Mouse (Mus musculus): ENCODE results near the gene Tet2. TPM values are rescaled to one million over a fixed set of nuclear protein-coding genes. Genes with fewer than 3 reads are reported as not detected.
A peak's percentile ranks its signal among the peaks of the same experiment; 100 is the strongest.

Gene Tet2
- polyA plus RNA-seq, 1 experiment from 2014 or later: 19.3 TPM

DNA sequence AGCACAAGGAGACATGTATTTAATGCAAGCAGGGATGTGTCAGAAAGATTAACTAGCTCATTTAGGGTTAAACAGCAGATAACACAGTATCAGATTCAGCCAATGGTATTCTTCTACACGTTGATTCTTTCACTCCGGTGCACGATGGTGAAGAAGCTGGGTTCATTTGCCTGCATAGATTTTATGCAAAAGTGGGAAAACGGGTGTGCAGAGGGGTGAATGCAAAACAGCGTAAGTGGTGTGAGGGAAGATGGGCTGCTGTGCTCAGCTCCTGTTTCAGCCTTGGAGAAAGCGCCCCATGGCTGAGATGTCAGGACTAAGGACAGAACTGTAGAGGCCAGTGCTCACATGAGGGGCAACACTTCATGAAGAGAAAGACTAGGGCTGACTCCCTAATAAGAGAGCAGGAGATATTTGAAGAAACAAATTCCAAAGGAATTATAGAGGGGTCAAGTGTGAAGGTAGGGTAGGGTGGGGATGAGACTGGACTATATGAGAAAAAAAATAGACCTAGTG is 9.7 kb upstream of the Tet2 start:
- Histone ChIP-seq H3K4me3 (ENCODE audit: low read depth, low read length) (no peak overlapping the region), H3K4me1 (replicated peaks; ENCODE audit: control insufficient read depth, insufficient read depth, low read length) (no peaks in the 10 kb centered on the region), H3K36me3 (ENCODE audit: control insufficient read depth, insufficient read depth, low read length) (no peaks in the 10 kb centered on the region), H3K9ac (ENCODE audit: low read length) (no peak overlapping the region), H3K27ac (ENCODE audit: low read depth, low read length) (no peak overlapping the region), H3K9me3 (ENCODE audit: control insufficient read depth, low read length) (no peaks in the 10 kb centered on the region), H3K4me2 (ENCODE audit: low read depth, low read length, severe bottlenecking) (no peak overlapping the region), H3K27me3 (ENCODE audit: control insufficient read depth, insufficient read depth, low read length) (no peaks in the 10 kb centered on the region)
- WGBS: 88% methylated on average over 6 of the region's 6 CpGs
- ATAC-seq (replicated peaks; ENCODE audit: low FRiP score) (no peak), DNase-seq (ENCODE audit: low spot score) (no peak)

DNA sequence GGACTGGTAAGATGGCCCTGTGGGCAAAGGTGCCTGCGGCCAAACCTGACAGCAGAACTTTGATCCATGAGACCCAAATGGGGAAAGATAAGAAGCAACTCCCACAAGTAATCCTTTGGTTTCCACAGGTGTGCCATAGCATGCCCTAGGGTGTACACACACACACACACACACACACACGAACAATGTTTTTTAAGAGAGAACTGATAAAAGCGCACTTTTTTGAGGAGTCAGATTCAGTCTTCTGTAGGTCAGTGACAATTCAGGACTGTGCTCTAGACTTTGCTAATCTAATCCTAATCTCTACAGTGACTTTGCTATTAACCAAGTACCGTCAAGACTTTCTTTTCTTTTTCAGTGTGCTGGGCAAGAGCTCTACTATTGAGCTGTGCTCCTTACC is 9.2 kb upstream of the Tet2 start:
- 93% methylated on average over 4 of the region's 4 CpGs for WGBS
- no peaks in the 10 kb centered on the region for H3K9me3 ChIP-seq (ENCODE audit: control insufficient read depth, low read length)
- H3K4me1 ChIP-seq (replicated peaks; ENCODE audit: control insufficient read depth, insufficient read depth, low read length): no peaks in the 10 kb centered on the region
- no peak overlapping the region for H3K4me2 ChIP-seq (ENCODE audit: low read depth, low read length, severe bottlenecking)
- H3K9ac ChIP-seq (ENCODE audit: low read length): no peak overlapping the region
- ATAC-seq (replicated peaks; ENCODE audit: low FRiP score) (no peak), DNase-seq (ENCODE audit: low spot score) (no peak)
- no peaks in the 10 kb centered on the region for H3K27me3 ChIP-seq (ENCODE audit: control insufficient read depth, insufficient read depth, low read length)
- no peak overlapping the region for H3K27ac ChIP-seq (ENCODE audit: low read depth, low read length)
- no peak overlapping the region for H3K4me3 ChIP-seq (ENCODE audit: low read depth, low read length)
- no peaks in the 10 kb centered on the region for H3K36me3 ChIP-seq (ENCODE audit: control insufficient read depth, insufficient read depth, low read length)

DNA sequence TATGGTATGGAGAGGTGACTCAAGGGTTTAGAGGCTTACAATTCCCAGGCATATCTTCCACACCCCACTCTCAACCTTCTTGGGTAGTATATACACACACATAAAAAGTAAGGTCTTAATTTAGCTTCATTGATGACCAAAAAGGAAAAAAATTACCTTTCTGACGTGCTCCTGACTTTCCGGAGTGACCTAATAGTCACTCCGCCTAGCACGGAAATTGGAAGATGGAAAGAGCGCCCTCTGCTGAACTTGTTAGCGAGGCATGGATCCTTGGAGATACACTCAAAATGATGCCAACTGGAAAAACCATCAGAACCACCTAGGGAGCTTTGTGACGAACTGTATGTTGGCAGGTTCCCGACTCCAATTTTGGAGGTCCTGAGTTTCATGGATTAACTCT is 7.0 kb upstream of the Tet2 start:
- WGBS: 60% methylated on average over 8 of the region's 8 CpGs
- no peak for ATAC-seq (replicated peaks; ENCODE audit: low FRiP score)

DNA sequence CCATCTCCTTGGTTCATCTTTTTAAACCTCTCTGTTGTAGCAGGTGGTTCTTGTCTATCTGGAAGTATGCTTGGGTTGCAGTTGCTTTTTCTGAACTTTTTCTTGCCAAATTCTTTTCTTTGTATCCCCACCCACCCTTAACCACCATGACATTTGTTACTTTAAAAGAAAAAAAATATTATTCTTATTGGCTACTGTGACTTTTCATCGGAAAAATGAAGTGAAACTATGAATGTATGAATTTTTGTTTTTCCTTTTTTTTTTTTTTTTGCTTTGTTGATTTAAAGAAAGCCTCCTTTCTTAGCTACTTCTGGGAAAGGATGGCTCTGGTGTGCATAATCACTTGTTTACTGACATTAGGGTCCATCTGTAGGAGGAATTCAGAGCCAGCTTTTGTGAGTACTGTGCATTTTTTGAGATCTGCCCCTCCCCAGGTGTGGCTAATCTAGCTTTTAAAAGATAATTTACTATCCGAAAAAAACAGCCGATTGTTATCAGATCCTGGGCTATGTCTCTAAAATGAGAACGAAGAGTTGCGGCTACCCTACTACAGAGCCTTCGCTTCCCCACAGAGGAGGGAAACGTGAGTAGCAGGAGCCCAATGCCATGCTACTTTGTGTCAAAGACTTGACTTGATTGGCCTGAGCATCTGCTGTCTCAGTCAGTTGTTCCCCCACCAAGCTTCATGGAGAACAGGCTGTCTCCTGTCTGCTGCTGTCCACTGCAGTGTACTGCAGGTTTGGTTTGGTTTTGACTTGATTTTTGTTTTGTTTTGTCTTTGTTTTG is 4.6 kb upstream of the Tet2 start:
- Histone ChIP-seq H3K36me3 (ENCODE audit: control insufficient read depth, insufficient read depth, low read length) (no peaks in the 10 kb centered on the region), H3K9me3 (ENCODE audit: control insufficient read depth, low read length) (no peaks in the 10 kb centered on the region), H3K27ac (ENCODE audit: low read depth, low read length) (no peak overlapping the region), H3K4me1 (replicated peaks; ENCODE audit: control insufficient read depth, insufficient read depth, low read length) (no peaks in the 10 kb centered on the region), H3K4me3 (ENCODE audit: low read depth, low read length) (no peak overlapping the region), H3K27me3 (ENCODE audit: control insufficient read depth, insufficient read depth, low read length) (no peaks in the 10 kb centered on the region), H3K4me2 (ENCODE audit: low read depth, low read length, severe bottlenecking) (no peak overlapping the region), H3K9ac (ENCODE audit: low read length) (no peak overlapping the region)
- DNase-seq (ENCODE audit: low spot score): no peak
- no peak for ATAC-seq (replicated peaks; ENCODE audit: low FRiP score)
- WGBS: 71% methylated on average over 7 of the region's 7 CpGs

More for the DNA sequence above, 7.0 kb upstream of the Tet2 start:
- Histone ChIP-seq H3K4me3 (ENCODE audit: low read depth, low read length) (no peak overlapping the region), H3K9me3 (ENCODE audit: control insufficient read depth, low read length) (no peaks in the 10 kb centered on the region), H3K4me1 (replicated peaks; ENCODE audit: control insufficient read depth, insufficient read depth, low read length) (no peaks in the 10 kb centered on the region), H3K36me3 (ENCODE audit: control insufficient read depth, insufficient read depth, low read length) (no peaks in the 10 kb centered on the region), H3K27ac (ENCODE audit: low read depth, low read length) (no peak overlapping the region), H3K9ac (ENCODE audit: low read length) (no peak overlapping the region), H3K27me3 (ENCODE audit: control insufficient read depth, insufficient read depth, low read length) (no peaks in the 10 kb centered on the region), H3K4me2 (ENCODE audit: low read depth, low read length, severe bottlenecking) (no peak overlapping the region)
- DNase-seq (ENCODE audit: low spot score): no peak

DNA sequence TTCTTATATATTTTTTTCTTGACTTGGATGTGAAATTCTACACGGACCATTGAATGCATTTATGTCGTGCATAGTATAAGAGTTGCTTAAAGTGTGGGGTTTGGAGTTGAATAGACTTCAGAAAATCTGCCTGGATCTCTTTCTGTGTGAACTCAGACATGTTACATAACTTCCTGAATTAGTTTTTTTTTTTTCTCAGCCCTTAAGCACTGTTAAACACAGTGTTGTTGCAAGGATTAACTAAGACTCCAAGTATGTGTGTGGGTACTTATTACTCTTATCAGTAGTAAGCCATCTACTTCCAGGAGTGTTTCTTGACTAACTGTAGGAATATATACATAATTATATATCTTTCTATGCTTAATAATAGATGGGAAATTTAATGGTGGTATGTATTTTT is 3.7 kb upstream of the Tet2 start:
- Histone ChIP-seq H3K9me3 (ENCODE audit: control insufficient read depth, low read length) (no peaks in the 10 kb centered on the region), H3K27me3 (ENCODE audit: control insufficient read depth, insufficient read depth, low read length) (no peaks in the 10 kb centered on the region), H3K4me2 (ENCODE audit: low read depth, low read length, severe bottlenecking) (no peak overlapping the region), H3K4me1 (replicated peaks; ENCODE audit: control insufficient read depth, insufficient read depth, low read length) (no peaks in the 10 kb centered on the region), H3K36me3 (ENCODE audit: control insufficient read depth, insufficient read depth, low read length) (no peaks in the 10 kb centered on the region), H3K4me3 (ENCODE audit: low read depth, low read length) (no peak overlapping the region), H3K9ac (ENCODE audit: low read length) (no peak overlapping the region), H3K27ac (ENCODE audit: low read depth, low read length) (no peak overlapping the region)
- WGBS: 88% methylated on average over 2 of the region's 2 CpGs
- no peak for DNase-seq (ENCODE audit: low spot score)
- no peak for ATAC-seq (replicated peaks; ENCODE audit: low FRiP score)

- Histone ChIP-seq H3K4me3 (ENCODE audit: low read depth, low read length) (no peak overlapping the region), H3K36me3 (ENCODE audit: control insufficient read depth, insufficient read depth, low read length) (no peaks in the 10 kb centered on the region), H3K27me3 (ENCODE audit: control insufficient read depth, insufficient read depth, low read length) (no peaks in the 10 kb centered on the region), H3K9me3 (ENCODE audit: control insufficient read depth, low read length) (no peaks in the 10 kb centered on the region), H3K4me1 (replicated peaks; ENCODE audit: control insufficient read depth, insufficient read depth, low read length) (0 out of 2 replicates have a peak, but pooled peaks cover 2% of the 10 kb centered on the region), H3K4me2 (ENCODE audit: low read depth, low read length, severe bottlenecking) (no peak overlapping the region), H3K9ac (ENCODE audit: low read length) (no peak overlapping the region), H3K27ac (ENCODE audit: low read depth, low read length) (no peak overlapping the region)
- WGBS: 74% methylated on average over 2 of the region's 2 CpGs
- no peak for ATAC-seq (replicated peaks; ENCODE audit: low FRiP score)
- no peak for DNase-seq (ENCODE audit: low spot score)
Observed at GRCm38 (mm10) chr3:133546790-133547189, 1.9 kb upstream of the Tet2 start.

DNA sequence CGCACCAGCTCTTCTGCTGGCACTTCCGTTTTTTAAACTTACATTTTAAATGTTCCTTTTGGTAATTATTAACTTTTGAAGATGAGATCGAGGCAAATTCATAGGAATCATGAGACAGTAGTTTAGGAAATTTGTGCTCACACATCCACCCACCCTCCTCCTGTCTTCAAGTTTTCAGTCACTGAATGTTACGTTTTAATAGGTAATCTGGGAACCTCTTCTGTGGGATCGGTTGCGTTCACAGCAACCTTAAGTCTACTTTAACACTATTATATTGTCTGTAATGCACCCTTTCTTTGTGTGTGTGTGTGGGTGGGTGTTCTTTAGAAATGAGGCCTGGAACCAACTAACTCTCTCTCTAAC is 346 bp upstream of the Tet2 start:
- H3K9ac ChIP-seq (ENCODE audit: low read length): no peak overlapping the region
- no peaks in the 10 kb centered on the region for H3K27me3 ChIP-seq (ENCODE audit: control insufficient read depth, insufficient read depth, low read length)
- no peaks in the 10 kb centered on the region for H3K36me3 ChIP-seq (ENCODE audit: control insufficient read depth, insufficient read depth, low read length)
- ATAC-seq (replicated peaks; ENCODE audit: low FRiP score) (no peak), DNase-seq (ENCODE audit: low spot score) (no peak)
- no peaks in the 10 kb centered on the region for H3K9me3 ChIP-seq (ENCODE audit: control insufficient read depth, low read length)
- 9% methylated on average over 6 of the region's 6 CpGs for WGBS
- H3K4me2 ChIP-seq (ENCODE audit: low read depth, low read length, severe bottlenecking): peak overlapping the region; percentile 86
- no peak overlapping the region for H3K27ac ChIP-seq (ENCODE audit: low read depth, low read length)
- 0 out of 2 replicates have a peak, but pooled peaks cover 2% of the 10 kb centered on the region for H3K4me1 ChIP-seq (replicated peaks; ENCODE audit: control insufficient read depth, insufficient read depth, low read length)
- peak overlapping the region; percentile 76 for H3K4me3 ChIP-seq (ENCODE audit: low read depth, low read length)

GRCm38 (mm10) chr3:133544131-133544550 is 798 bp downstream of the Tet2 start:
- no peaks in the 10 kb centered on the region for H3K27me3 ChIP-seq (ENCODE audit: control insufficient read depth, insufficient read depth, low read length)
- 0 out of 2 replicates have a peak, but pooled peaks cover 2% of the 10 kb centered on the region for H3K4me1 ChIP-seq (replicated peaks; ENCODE audit: control insufficient read depth, insufficient read depth, low read length)
- H3K9ac ChIP-seq (ENCODE audit: low read length): peak overlapping the region; percentile 87
- H3K36me3 ChIP-seq (ENCODE audit: control insufficient read depth, insufficient read depth, low read length): no peaks in the 10 kb centered on the region
- peak; percentile 95 for ATAC-seq (replicated peaks; ENCODE audit: low FRiP score)
- H3K9me3 ChIP-seq (ENCODE audit: control insufficient read depth, low read length): no peaks in the 10 kb centered on the region
- peak overlapping the region; percentile 86 for H3K4me2 ChIP-seq (ENCODE audit: low read depth, low read length, severe bottlenecking)
- peak overlapping the region; percentile 77 for H3K27ac ChIP-seq (ENCODE audit: low read depth, low read length)
- WGBS: 0% methylated on average over 41 of the region's 52 CpGs
- H3K4me3 ChIP-seq (ENCODE audit: low read depth, low read length): peak overlapping the region; percentile 76
- DNase-seq (ENCODE audit: low spot score): peak; percentile 93

Data from forebrain, embryonic 11.5 days (tissue).